Mouse (Mus musculus): ENCODE results near the gene Clcn1. TPM values are rescaled to one million over a fixed set of nuclear protein-coding genes. Genes with fewer than 3 reads are reported as not detected.

The Clcn1 gene
- polyA plus RNA-seq, 1 experiment from 2014 or later: not detected

DNA sequence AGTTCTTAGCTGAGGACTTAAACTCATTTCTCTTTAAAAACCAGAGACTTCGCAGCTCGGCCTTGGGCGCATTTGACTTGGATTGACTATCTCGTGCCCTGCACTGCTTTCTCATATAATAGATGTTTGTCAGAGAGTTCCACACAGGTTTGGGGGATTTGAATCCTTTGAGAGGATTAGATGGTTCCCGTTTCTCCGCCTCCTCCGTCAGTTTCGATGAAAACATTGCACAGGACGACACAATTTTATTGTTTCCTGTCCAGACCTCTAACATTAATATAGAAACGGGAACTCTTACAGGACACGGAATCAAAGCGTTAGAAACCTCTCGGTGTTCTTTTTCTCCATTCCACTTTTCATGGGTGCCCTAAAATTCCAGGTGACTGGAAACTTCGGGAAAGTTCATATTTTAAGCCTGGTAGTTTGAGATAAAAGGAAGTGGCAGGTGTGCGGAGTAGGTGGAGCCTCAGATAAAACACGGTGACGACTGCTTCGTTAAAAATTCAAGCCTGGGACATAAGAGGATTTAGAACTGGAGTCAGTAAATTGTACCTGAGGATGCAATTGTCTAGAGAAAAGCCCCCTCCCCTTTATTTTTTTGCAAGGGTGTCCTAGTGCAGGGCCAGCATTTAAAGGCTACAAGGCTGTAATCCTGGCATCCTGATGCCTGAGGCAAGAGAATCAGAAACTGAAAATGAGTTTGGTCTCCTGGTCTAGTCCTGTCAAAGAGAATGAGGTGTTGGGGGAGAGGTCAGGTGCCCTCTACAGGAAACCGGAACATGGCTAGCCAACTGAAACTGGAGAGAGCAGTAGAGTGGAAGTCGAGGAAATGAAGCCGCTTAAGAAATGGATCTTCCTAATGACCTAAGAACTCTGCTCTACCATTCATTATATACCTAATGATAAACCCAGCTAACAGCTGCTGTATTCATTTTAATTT, 20.8 kb upstream of the Clcn1 start:
- peak overlapping the region; percentile 89 for H3K4me3 ChIP-seq (ENCODE audit: low read depth, low read length)
- ATAC-seq: no peak
- H3K4me2 ChIP-seq (replicated peaks; ENCODE audit: low read depth, low read length): peak overlapping the region; percentile 63
- H3K27me3 ChIP-seq (replicated peaks; ENCODE audit: insufficient read depth, low read length): no peaks in the 10 kb centered on the region
- DNase-seq (ENCODE audit: low spot score): peak; percentile 51
- peak overlapping the region; percentile 74 for H3K9ac ChIP-seq (replicated peaks; ENCODE audit: low read depth)
- H3K9me3 ChIP-seq (ENCODE audit: low read length): no peaks in the 10 kb centered on the region
- WGBS: under 1% methylated on average over 21 of the region's 21 CpGs
- no peaks in the 10 kb centered on the region for H3K4me1 ChIP-seq (ENCODE audit: insufficient read depth, low read depth, low read length)
- H3K27ac ChIP-seq (ENCODE audit: low read length): peak overlapping the region; percentile 90
- H3K36me3 ChIP-seq (ENCODE audit: insufficient read depth, low read length): peaks cover 14% of the 10 kb centered on the region; the same call in 1 of the 2 replicates
- TF ChIP-seq CTCF (IDR thresholded peaks at IDR 0.05) (no peak), EP300 (IDR thresholded peaks at IDR 0.05) (peak; percentile 42; the same call in 1 of the 2 replicates)

DNA sequence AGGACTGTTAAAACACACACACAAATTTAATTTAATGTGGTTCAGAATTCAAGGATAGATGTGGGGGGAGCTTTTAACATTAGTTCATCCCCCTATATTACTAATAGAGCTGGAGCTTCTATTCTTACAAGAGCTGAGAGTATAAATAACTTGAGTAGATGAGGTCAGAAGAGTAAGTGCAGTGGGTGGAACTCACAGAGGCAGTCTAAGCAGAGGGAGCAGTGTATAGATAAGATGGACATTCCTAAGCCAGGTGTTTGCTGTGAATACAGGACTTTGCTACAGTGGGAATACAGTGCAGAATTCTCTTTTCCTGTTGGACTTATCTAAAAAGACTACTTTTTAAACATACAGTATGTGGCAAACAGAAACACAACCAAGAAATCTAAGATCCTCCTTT, 15.7 kb upstream of the Clcn1 start:
- DNase-seq (ENCODE audit: low spot score) (no peak), ATAC-seq (no peak)
- Histone ChIP-seq H3K4me3 (ENCODE audit: low read depth, low read length) (no peak overlapping the region), H3K4me2 (replicated peaks; ENCODE audit: low read depth, low read length) (no peak overlapping the region), H3K4me1 (ENCODE audit: insufficient read depth, low read depth, low read length) (no peaks in the 10 kb centered on the region), H3K36me3 (ENCODE audit: insufficient read depth, low read length) (peaks cover 35% of the 10 kb centered on the region), H3K9ac (replicated peaks; ENCODE audit: low read depth) (no peak overlapping the region), H3K9me3 (ENCODE audit: low read length) (no peaks in the 10 kb centered on the region), H3K27me3 (replicated peaks; ENCODE audit: insufficient read depth, low read length) (no peaks in the 10 kb centered on the region), H3K27ac (ENCODE audit: low read length) (no peak overlapping the region)
- TF ChIP-seq CTCF (IDR thresholded peaks at IDR 0.05) (no peak), EP300 (IDR thresholded peaks at IDR 0.05) (no peak)

DNA sequence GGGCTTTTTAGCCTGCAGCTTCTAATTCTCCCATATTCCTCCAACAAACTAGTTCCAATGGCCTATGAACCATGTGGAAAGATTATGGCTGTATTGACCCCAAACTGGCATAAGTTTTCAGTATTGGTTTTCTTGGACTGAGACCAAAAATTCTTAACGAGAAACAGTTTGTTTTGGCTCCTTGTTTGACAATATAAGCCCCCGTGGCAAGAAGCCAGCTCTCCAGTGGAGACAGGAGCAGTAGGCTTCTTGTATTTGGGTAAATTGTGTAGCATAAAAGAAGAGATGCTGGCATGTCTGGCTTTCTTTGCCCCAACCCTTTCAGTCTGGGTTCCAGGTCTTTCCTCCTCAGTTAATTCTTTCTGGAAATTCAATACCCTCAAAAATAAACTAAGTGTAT, 10.3 kb upstream of the Clcn1 start:
- Histone ChIP-seq H3K4me1 (ENCODE audit: insufficient read depth, low read depth, low read length) (no peaks in the 10 kb centered on the region), H3K4me3 (ENCODE audit: low read depth, low read length) (no peak overlapping the region), H3K9ac (replicated peaks; ENCODE audit: low read depth) (no peak overlapping the region), H3K4me2 (replicated peaks; ENCODE audit: low read depth, low read length) (no peak overlapping the region), H3K9me3 (ENCODE audit: low read length) (no peaks in the 10 kb centered on the region), H3K27ac (ENCODE audit: low read length) (no peak overlapping the region), H3K27me3 (replicated peaks; ENCODE audit: insufficient read depth, low read length) (no peaks in the 10 kb centered on the region), H3K36me3 (ENCODE audit: insufficient read depth, low read length) (peaks cover 56% of the 10 kb centered on the region)
- ATAC-seq: no peak
- DNase-seq (ENCODE audit: low spot score): no peak
- 46% methylated on average over 2 of the region's 2 CpGs for WGBS
- no peak for TF ChIP-seq EP300 (IDR thresholded peaks at IDR 0.05)
- no peak for TF ChIP-seq CTCF (IDR thresholded peaks at IDR 0.05)

DNA sequence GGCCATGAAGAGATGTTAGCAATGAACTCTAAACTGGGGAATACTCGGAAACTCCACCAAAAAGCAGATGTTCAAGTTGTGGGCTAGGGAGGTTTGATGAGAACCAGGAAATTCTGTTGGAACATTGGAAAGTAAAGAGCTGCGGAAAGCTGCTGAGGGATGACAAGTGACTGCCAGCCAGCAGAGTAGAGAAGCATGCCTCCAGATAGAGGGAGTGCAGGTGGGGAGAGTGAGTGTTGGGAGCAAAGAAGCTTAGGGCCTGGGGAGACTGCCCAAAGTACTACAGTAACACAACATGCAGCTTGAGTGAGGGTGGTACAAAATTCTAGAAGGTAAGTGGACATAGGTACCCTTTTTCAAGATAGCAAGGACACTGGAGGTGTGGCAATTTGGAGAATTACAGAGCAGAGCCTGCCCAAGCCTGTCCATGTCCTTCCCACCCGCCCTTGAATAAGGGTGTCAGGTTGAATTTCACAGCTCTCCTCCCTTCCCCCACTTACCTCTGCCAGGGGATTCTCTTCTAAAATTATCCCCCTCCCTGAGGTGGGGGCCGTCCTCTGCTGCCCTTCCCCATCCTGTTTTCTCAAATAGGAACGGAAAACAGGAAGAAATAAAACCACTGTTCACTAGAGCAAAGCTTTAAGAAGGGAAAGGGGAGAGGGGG, 3.5 kb upstream of the Clcn1 start:
- H3K4me1 ChIP-seq (ENCODE audit: insufficient read depth, low read depth, low read length): no peaks in the 10 kb centered on the region
- no peak for ATAC-seq
- no peaks in the 10 kb centered on the region for H3K9me3 ChIP-seq (ENCODE audit: low read length)
- no peak overlapping the region for H3K4me3 ChIP-seq (ENCODE audit: low read depth, low read length)
- no peak overlapping the region for H3K4me2 ChIP-seq (replicated peaks; ENCODE audit: low read depth, low read length)
- 75% methylated on average over 5 of the region's 5 CpGs for WGBS
- no peak overlapping the region for H3K27ac ChIP-seq (ENCODE audit: low read length)
- no peaks in the 10 kb centered on the region for H3K27me3 ChIP-seq (replicated peaks; ENCODE audit: insufficient read depth, low read length)
- H3K36me3 ChIP-seq (ENCODE audit: insufficient read depth, low read length): peaks cover 28% of the 10 kb centered on the region; the same call in 1 of the 2 replicates
- TF ChIP-seq EP300 (IDR thresholded peaks at IDR 0.05): no peak
- TF ChIP-seq CTCF (IDR thresholded peaks at IDR 0.05): no peak
- no peak overlapping the region for H3K9ac ChIP-seq (replicated peaks; ENCODE audit: low read depth)
- DNase-seq (ENCODE audit: low spot score): no peak

DNA sequence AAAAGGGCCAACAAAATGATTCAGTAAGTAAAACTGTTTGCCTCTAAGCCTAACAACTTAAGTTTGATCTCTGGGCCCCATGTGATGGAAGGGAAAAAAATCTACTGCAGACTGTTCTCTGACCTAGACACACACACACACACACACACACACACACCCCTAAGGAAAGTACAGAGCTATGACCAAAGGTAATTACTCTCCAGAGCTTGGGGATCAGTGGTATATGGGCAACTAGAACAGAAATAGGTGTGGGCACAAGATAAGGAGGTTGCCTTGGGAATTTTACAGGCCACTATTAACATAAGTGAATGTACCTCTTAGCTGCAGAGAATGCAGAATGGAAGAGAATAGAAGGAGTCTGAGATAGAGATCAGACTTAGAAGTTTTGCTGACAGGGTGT, 1.1 kb downstream of the Clcn1 start:
- DNase-seq (ENCODE audit: low spot score) (no peak), ATAC-seq (no peak)
- no peak overlapping the region for H3K27ac ChIP-seq (ENCODE audit: low read length)
- H3K9me3 ChIP-seq (ENCODE audit: low read length): no peaks in the 10 kb centered on the region
- no peak overlapping the region for H3K4me2 ChIP-seq (replicated peaks; ENCODE audit: low read depth, low read length)
- H3K36me3 ChIP-seq (ENCODE audit: insufficient read depth, low read length): peaks cover 4% of the 10 kb centered on the region; the same call in 1 of the 2 replicates
- H3K27me3 ChIP-seq (replicated peaks; ENCODE audit: insufficient read depth, low read length): no peaks in the 10 kb centered on the region
- no peak overlapping the region for H3K4me3 ChIP-seq (ENCODE audit: low read depth, low read length)
- TF ChIP-seq CTCF (IDR thresholded peaks at IDR 0.05) (no peak), EP300 (IDR thresholded peaks at IDR 0.05) (no peak)
- no peak overlapping the region for H3K9ac ChIP-seq (replicated peaks; ENCODE audit: low read depth)
- no peaks in the 10 kb centered on the region for H3K4me1 ChIP-seq (ENCODE audit: insufficient read depth, low read depth, low read length)

DNA sequence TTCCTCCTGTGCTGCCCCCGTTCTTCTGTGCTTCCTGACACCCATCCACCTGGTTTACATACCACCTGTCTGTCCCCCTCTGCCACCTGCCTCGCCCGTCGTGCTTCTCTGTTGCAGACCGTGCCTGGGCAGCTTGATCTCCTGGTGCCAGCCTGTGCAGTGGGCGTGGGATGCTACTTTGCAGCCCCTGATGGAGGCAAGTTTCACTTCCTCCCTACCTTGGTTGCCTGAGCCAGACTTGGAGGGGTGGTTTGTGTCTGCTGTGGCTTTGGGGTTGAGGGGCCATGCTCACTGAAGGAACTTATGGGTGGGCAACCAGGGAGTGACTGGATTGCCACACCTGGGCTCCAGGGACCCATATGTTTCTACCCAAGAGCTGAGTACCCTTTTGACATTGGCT, 6.8 kb downstream of the Clcn1 start:
- Histone ChIP-seq H3K4me2 (replicated peaks; ENCODE audit: low read depth, low read length) (no peak overlapping the region), H3K27me3 (replicated peaks; ENCODE audit: insufficient read depth, low read length) (no peaks in the 10 kb centered on the region), H3K4me3 (ENCODE audit: low read depth, low read length) (no peak overlapping the region), H3K9ac (replicated peaks; ENCODE audit: low read depth) (no peak overlapping the region), H3K36me3 (ENCODE audit: insufficient read depth, low read length) (no peaks in the 10 kb centered on the region), H3K9me3 (ENCODE audit: low read length) (no peaks in the 10 kb centered on the region), H3K27ac (ENCODE audit: low read length) (no peak overlapping the region), H3K4me1 (ENCODE audit: insufficient read depth, low read depth, low read length) (no peaks in the 10 kb centered on the region)
- no peak for DNase-seq (ENCODE audit: low spot score)
- WGBS: 83% methylated on average over 6 of the region's 6 CpGs
- no peak for ATAC-seq
- no peak for TF ChIP-seq CTCF (IDR thresholded peaks at IDR 0.05)
- TF ChIP-seq EP300 (IDR thresholded peaks at IDR 0.05): no peak
